Mouse (Mus musculus) frontal cortex, postnatal 14 days (tissue): ENCODE data around the gene Rpp25l.

ENCODE experiments used
- DNase-seq, 2 experiments: peaks; one replicate each; pipeline ENCODE4 v3.0.0; 2022; ENCODE audit warnings: low spot score in 2 of 2

The Rpp25l gene

DNA sequence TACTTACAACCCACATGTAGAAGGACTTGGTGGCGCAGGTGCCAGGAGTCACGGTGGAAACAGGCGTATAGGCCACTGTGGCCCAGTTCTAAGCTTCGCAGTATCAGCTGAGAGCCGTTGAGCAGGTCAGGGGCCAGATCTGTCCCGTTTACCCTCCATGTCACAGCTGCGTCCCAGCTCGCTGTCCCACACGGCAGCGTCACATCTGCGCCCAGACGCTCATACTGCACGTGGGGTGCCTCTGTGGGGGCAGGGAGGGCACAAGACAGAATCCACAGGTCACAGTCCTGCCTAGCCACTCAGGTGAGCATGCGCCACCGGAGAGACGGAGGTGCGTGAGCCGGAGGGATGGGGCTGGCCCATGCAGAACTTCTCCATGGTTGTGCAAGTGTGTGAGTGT is 42.5 kb downstream of the Rpp25l start:
- no peak for DNase-seq

DNA sequence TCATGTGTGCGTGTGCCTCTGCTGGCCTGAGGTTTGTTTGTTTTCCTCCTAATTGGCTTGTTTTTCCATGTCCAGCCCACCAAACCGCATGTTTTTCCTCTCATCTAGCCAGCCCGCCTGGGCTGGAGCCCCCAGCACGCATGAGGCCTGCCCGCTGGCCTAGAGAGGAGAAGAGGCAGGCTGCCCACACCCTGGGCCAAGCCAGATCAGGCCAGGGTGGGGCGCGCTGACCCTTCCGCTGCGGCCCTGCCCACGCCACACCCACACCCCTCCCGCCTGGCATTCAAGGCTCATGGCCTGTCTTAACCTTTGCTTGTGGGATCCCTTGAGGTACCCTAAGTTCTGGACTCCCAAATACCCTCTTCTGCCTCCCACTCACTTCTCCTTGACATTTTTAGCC is 46.7 kb downstream of the Rpp25l start:
- no peak for DNase-seq

DNA sequence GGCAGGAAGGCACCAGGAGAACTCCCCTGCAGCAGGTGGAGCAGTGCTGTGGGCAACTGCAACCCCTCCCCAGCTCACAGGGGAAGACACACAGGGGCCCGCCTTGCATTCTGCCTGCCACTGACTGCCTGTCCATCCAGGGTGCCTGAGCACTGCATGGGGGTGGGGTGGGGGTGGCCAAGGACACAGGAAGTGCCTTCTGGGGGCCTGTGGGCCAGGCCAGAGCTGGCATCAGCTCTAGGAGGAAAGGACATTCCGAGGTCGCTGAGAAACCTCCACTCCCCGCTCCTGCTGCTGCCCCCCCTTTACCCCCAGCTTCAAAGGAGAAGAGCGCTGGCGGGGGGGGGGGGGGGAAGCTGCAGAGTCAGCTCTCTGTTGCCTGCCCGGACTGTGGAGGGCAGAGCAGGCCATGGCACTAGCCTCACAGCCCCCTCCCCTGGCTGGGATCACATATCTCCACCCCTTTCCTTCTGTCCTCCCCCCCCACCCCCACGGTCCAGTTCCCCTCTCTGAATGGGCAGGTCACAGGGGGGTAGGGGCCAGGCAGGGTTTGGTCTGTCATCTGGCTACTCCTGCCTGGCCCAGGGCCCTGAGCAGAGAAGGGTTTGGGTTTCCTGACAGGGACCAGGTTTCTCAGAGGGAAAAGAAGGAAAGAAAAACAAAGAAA is 48.2 kb downstream of the Rpp25l start:
- no peak for DNase-seq

- no peak for DNase-seq
Observed at GRCm38 (mm10) chr4:41664533-41664932, 48.8 kb downstream of the Rpp25l start.

DNA sequence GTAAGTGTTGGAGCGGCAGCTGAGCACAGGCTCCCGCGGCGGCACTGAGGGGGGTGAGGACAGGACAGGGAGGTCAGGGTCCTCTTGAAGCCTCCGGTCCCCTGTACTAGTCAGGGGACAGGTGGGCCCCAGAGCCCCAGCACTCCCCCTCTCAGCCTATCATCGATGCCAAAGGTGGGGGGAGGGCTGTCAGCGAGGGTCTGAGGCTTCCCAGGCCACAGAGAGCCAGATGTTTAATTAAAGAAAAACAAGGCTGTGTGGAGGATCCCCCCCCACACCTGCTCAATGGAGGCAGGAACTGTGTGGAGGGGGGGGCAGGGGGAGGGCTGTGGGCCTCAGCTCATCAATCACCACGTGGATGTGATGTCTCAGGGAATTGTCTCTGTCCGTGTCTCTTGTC is 49.7 kb downstream of the Rpp25l start:
- DNase-seq: no peak

DNA sequence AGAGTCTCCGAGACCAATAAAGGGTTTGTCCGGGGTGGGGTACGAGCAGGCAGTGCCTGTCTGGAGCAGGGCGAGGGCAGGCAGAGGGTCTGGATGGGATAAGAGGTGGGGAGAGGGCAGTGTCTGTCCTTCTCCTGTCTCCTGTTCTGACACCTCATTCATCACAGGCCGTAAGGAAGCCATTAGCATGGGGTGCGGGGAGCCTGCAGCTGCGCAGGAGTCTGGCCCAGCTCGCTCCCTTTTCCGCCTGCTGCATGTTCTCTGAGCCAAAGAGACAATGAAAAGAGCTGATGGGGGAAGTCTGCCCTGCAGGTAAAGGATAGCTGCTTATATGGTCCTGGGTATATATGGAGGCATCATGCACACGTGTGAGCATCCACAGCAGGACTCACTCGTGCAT is 50.6 kb downstream of the Rpp25l start:
- DNase-seq: no peak
